Mouse (Mus musculus) subcutaneous adipose tissue, adult 2 months (tissue): ENCODE data around the gene Slc12a5. TPM values are rescaled to one million over a fixed set of nuclear protein-coding genes. Genes with fewer than 3 reads are reported as not detected.

Experiments
- polyA plus RNA-seq: library from polyadenylated mRNA; depleted of rRNA; stranded (reverse); fragments of >200 nt; gene quantifications from 2 replicates; pipeline ENCODE4 v1.2.3, GENCODE M21; 2012; ENCODE audit warnings: low replicate concordance; rRNA removed

Slc12a5 gene
- polyA plus RNA-seq = 3.4 and 4.1 TPM in 2 replicates

GRCm38 (mm10) chr2:164960716-164961441 lies at the start of gene Slc12a5:
Gene Slc12a5, plus strand, starts transcription at chr2:164960802.

GRCm38 (mm10) chr2:164911086-164912048 lies 49.2 kb upstream of the Slc12a5 start, which contains the start of gene Zfp335:
Gene Zfp335, minus strand, starts transcription at chr2:164911757.

DNA sequence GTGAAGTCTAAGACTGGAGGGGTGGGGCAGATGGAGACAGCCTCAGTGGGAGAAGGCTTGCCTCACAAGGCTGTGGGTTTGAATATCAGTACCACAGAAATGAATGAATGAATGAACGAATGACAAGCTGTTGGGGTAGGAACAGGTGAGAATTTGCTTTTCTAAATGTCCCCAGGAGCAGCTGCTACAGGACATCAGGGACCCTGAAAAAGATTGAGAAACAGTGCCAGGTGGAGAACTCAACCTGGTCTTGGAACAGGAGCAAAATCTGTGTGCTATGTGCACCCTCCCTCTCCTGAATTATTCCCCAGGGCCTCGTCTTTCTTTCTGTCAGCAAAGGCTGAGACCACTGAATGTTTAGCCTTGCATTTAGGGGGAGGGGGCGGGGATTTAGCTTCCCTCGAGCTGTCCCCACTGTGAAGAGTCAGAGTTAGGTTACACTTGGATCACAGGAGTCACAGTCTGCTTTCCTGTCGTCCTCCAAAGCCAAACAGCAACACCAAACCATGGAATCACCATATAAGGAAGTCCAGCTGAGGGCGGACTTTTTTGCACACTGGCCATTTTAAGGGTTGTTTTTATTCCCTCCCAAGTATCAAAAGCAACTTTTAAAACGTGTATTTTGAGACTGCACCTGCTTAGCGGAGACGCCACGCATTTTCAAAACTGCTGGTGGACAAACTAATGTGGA lies 20.3 kb upstream of the Slc12a5 start, which contains the start of gene Mmp9:
Gene Mmp9 (plus strand): TSS at position 641 of the 691 bp plus-strand sequence.

GRCm38 (mm10) chr2:165034131-165035057 lies 73.8 kb downstream of the Slc12a5 start, which contains the start of gene Ncoa5:
Gene Ncoa5, minus strand, starts transcription at chr2:165034867.

Other genes starting within 250 kb of the Slc12a5 start
- gene Spint5, start 245.5 kb upstream of the Slc12a5 start, polyA plus RNA-seq = not detected in 2 replicates
- gene Wfdc3, start 214.9 kb upstream of the Slc12a5 start, polyA plus RNA-seq = 0.32 and 2.2 TPM in 2 replicates
- 17.5 and 56.8 TPM in 2 replicates for gene Dnttip1, start 214.8 kb upstream of the Slc12a5 start, polyA plus RNA-seq
- gene Ube2c, start 190.9 kb upstream of the Slc12a5 start, polyA plus RNA-seq = 17.6 and 48.9 TPM in 2 replicates
- 1.2 and 1.9 TPM in 2 replicates for gene Tnnc2, start 180.8 kb upstream of the Slc12a5 start, polyA plus RNA-seq
- gene Snx21, start 175.0 kb upstream of the Slc12a5 start, polyA plus RNA-seq = 42.9 and 43.3 TPM in 2 replicates
- 34.8 and 35.5 TPM in 2 replicates for gene Acot8, start 155.9 kb upstream of the Slc12a5 start, polyA plus RNA-seq
- 3.8 and 4.6 TPM in 2 replicates for gene Zswim3, start 155.7 kb upstream of the Slc12a5 start, polyA plus RNA-seq
- gene Zswim1, start 138.1 kb upstream of the Slc12a5 start, polyA plus RNA-seq = 10.9 and 14.6 TPM in 2 replicates
- gene Spata25, start 132.3 kb upstream of the Slc12a5 start, polyA plus RNA-seq = 0.16 and 0.33 TPM in 2 replicates
- gene Ctsa, start 127.9 kb upstream of the Slc12a5 start, polyA plus RNA-seq = 400 and 457 TPM in 2 replicates
- gene Neurl2, start 127.3 kb upstream of the Slc12a5 start, polyA plus RNA-seq = 11.6 and 15.4 TPM in 2 replicates
- 463 and 530 TPM in 2 replicates for gene Pltp, start 103.1 kb upstream of the Slc12a5 start, polyA plus RNA-seq
- 33.5 and 43.1 TPM in 2 replicates for gene Pcif1, start 81.5 kb upstream of the Slc12a5 start, polyA plus RNA-seq
- 23.1 and 35.5 TPM in 2 replicates for gene Zfp335, start 49.0 kb upstream of the Slc12a5 start, polyA plus RNA-seq
- gene Mmp9, start 20.0 kb upstream of the Slc12a5 start, polyA plus RNA-seq = 7.3 and 28.2 TPM in 2 replicates
- 20.5 and 46.5 TPM in 2 replicates for gene Ncoa5, start 74.1 kb downstream of the Slc12a5 start, polyA plus RNA-seq
- gene Cd40, start 94.8 kb downstream of the Slc12a5 start, polyA plus RNA-seq = 8.3 and 10.2 TPM in 2 replicates
- not detected in 2 replicates for gene 1700025C18Rik, start 129.9 kb downstream of the Slc12a5 start, polyA plus RNA-seq